Mouse (Mus musculus): ENCODE results near the gene Secisbp2l.

The Secisbp2l gene

DNA sequence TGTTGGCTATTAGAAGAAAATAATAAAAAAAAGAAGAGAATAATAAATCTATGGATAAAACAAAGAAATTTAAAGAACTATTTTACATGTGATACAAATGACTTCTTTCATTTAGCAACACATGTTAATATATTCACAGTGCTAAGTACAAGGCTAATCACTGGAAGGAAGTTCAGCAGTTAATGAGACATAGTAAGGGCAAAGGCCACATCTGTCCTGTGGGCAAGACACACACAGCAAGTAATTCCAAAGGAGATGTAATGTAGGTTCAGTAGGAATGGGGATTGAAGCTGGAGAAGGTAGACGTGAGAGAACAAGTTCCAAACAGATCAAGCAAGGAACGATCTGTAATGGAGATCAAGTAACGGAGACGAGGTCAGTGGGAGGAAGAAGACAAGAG is 1.7 kb upstream of the Secisbp2l start:
- in situ Hi-C loops (cut with MboI, MseI), result loop anchor here (25.0 kb wide), 1 partner anchor 522 kb away; no protein-coding TSS in a partner anchor

GRCm38 (mm10) chr2:125783868-125784267 is 1.2 kb upstream of the Secisbp2l start:
- in situ Hi-C loops (cut with MboI, MseI), result loop anchor here (25.0 kb wide), 1 partner anchor 522 kb away; no protein-coding TSS in a partner anchor

- in situ Hi-C loops (cut with MboI, MseI), result loop anchor here (25.0 kb wide), 1 partner anchor 520 kb away; no protein-coding TSS in a partner anchor
These were observed 522 bp downstream of the Secisbp2l start for GRCm38 (mm10) chr2:125781978-125782718.

- in situ Hi-C loops (cut with MboI, MseI), result loop anchor here (25.0 kb wide), 1 partner anchor 519 kb away; no protein-coding TSS in a partner anchor
These were observed 1.7 kb downstream of the Secisbp2l start for GRCm38 (mm10) chr2:125781006-125781405.

DNA sequence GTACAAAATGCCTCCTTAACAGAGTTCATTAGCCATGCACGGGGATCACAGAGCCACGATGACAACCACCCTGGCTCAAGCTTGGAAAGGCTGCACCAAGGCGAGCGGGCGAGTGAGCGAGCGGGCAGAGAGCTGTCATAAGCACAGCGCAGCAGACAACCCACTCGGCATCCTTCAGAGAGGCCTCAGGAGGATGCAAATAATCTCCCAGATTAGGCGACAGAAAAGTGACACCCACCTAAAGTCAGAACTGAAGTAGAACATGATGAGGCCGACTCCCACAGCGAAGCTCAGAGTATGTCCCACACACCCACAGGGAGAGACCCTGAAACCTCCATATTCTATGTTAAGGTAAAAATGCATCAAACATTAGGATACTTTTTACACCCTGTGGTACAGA is 4.3 kb downstream of the Secisbp2l start:
- in situ Hi-C loops (cut with MboI, MseI), result loop anchor here (25.0 kb wide), 1 partner anchor 516 kb away; no protein-coding TSS in a partner anchor

DNA sequence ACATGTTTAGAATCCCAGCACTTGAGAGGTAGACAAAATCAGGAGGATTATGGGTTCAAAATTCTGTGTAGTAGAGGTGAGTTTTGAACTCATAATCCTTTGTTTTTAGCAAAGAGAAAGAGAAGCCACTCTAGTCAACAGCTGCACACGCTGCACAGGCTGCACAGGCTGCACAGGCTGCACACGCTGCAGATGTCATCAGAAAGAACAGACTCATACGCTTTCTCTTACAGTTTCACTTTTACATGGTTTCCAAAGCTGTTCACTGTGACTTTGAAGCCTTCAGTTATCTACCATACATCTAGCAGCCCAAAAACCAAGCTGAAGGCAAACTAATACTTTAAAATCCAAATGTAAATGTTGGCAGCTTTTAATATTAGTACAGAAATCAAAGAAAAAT is 5.7 kb downstream of the Secisbp2l start:
- in situ Hi-C loops (cut with MboI, MseI), result loop anchor here (25.0 kb wide), 1 partner anchor 515 kb away; no protein-coding TSS in a partner anchor

GRCm38 (mm10) chr2:125775661-125776060 is 7.0 kb downstream of the Secisbp2l start:
- in situ Hi-C loops (cut with MboI, MseI), result loop anchor here (25.0 kb wide), 1 partner anchor 513 kb away; no protein-coding TSS in a partner anchor

DNA sequence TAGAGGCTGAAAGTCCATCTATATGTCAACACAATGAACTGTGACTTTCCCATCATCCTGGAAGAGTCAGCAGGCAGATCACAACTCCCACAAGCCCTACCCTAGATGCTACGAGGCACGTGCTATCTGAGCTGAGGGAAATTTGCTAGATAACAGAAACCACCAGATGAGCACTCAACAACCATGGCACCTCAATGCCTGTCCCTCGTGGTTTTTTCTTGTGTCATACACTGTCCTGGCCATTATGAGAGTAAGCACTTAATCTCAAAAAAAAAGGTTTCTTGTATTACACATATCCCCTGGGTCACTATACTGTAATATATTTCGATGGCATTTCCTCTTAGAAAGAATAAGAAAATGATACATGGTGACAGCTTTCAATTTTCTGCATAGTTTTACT is 7.8 kb downstream of the Secisbp2l start:
- in situ Hi-C loops (cut with MboI, MseI), result loop anchor here (25.0 kb wide), 1 partner anchor 513 kb away; no protein-coding TSS in a partner anchor

GRCm38 (mm10) chr2:125765029-125765428 is 17.6 kb downstream of the Secisbp2l start:
- in situ Hi-C loops (cut with MboI, MseI), result no loop called here

- in situ Hi-C loops (cut with MboI, MseI), result loop anchor here (5.0 kb wide), 1 partner anchor 73 kb away; no protein-coding TSS in a partner anchor
These were observed 18.1 kb downstream of the Secisbp2l start for GRCm38 (mm10) chr2:125764531-125764930.

DNA sequence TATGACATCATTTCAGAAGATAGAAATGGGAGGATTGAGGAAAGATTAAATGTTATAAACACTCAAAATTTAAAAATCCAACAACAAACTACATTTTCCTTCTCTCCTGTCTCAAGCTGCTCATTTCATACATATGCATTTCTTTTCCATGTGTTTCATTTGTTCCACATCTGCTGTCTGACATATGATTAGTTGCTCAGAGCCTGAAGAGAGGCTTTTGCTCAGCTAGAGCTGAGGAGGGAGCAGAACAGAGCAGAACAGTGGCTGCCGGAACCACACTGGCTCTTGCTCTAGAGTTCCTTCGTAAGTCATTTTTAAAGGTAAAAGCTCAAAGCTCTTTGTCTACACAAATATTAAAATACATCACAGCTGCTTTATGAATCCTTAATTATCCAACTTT is 33.3 kb downstream of the Secisbp2l start:
- in situ Hi-C loops (cut with MboI, MseI), result no loop called here

GRCm38 (mm10) chr2:125739338-125739737 is 43.3 kb downstream of the Secisbp2l start:
- in situ Hi-C loops (cut with MboI, MseI), result no loop called here

- in situ Hi-C loops (cut with MboI, MseI), result no loop called here
These were observed 44.0 kb downstream of the Secisbp2l start for GRCm38 (mm10) chr2:125738718-125739117.

- in situ Hi-C loops (cut with MboI, MseI), result no loop called here
These were observed 46.7 kb downstream of the Secisbp2l start for GRCm38 (mm10) chr2:125736025-125736343.

DNA sequence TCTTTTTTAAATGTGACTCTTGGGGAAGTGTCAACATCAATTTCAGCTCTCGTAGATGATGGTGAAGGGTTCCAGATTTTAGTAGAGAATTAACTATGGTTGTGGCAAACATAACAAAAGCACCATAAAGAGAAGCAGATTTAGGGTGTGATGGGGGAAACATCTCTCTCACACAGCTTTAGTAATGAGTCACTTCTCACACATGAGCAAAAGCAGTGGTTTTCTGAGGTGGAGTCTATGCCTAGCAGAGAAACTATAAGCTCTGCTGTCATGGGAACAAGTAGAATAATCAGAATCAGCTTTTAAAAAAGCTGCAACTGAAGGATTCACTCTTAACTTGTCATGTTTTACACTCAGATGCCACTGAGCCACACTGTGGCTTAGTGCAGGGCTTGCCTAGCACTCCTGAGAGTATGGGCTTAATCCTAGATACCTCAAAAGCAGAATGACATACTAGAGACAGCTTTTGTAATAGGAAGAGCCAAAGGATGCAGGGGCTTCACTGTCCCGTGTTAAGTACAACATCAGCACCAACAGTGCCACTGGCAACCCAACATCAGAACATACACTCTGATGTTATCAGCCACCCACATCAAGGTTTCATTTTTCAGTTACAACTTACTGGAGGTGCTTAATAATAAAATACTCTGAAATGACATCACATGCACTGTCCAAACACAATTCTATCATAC is 47.2 kb downstream of the Secisbp2l start:
- in situ Hi-C loops (cut with MboI, MseI), result no loop called here

- in situ Hi-C loops (cut with MboI, MseI), result no loop called here
These were observed 47.9 kb downstream of the Secisbp2l start for GRCm38 (mm10) chr2:125734741-125735140.

- in situ Hi-C loops (cut with MboI, MseI), result no loop called here
These were observed 50.7 kb downstream of the Secisbp2l start for GRCm38 (mm10) chr2:125731763-125732560.

DNA sequence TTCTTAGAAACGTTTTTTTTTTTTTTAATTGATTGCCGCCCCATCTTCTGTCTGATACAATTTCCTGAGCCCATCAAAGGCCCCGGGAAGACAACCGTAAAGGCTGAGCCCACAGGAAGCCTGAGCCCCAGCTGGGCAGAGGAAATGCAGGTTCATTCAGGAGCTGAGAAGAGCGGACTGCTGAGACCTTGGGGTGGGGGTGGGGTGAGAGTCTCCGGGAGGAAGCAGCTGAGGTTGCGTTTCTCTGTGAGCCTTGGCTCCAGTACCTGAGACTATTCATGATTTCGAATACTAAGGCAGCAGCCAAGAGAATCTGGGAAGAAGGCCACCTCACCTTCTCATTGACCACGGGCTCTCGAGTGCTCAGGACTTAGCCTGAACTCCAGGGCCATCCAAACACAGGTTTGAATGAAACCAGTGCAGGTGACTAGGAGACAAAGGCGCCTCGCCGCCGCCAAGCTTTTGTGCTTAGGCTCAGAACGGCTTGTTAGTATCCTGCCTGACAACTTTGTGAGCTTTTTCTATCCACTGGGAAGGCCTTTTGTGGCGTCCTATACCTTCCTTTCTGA is 58.0 kb downstream of the Secisbp2l start:
- in situ Hi-C loops (cut with MboI, MseI), result loop anchor here (5.0 kb wide), 1 partner anchor 47 kb away; no protein-coding TSS in a partner anchor

DNA sequence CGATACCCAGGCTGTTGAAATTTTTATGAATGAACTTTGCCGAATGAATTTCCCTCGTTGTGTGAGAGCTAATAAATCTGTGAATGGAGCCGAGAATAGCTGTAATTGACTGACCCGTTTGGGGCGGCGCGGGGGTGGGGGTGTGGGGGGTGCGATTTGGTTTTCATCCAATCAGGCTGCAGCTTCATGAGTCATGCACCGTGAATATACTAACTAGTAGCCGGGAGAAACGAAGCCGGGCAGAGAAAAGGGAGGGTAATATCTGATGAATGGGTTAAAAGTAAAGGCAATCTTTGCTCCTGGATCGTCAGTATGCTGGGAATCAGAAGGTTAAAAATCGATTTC is 58.6 kb downstream of the Secisbp2l start, which contains the start of gene Shc4:
Gene Shc4 (minus strand): TSS at position 63 of the 345 bp plus-strand sequence.
- in situ Hi-C loops (cut with MboI, MseI), result loop anchor here (5.0 kb wide), 1 partner anchor 47 kb away; no protein-coding TSS in a partner anchor

- in situ Hi-C loops (cut with MboI, MseI), result loop anchor here (5.0 kb wide), 1 partner anchor 46 kb away; no protein-coding TSS in a partner anchor
These were observed 59.1 kb downstream of the Secisbp2l start for GRCm38 (mm10) chr2:125723408-125724085.

DNA sequence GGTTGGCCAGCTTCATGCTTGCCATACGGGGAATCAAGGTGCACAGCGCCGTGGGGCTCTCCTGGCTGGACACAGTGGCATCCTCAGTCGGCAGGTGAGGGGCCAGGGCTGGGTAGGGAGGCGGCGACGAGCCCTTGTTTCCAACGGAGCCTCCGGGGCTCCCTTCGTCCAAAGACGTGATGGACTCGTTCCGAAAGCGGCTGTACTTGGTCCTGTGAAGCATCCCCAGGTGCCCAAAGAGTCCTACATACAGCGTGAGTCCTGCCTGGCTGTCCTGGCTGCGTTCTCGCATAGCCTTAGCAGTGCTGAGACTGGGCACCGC is 59.6 kb downstream of the Secisbp2l start:
- in situ Hi-C loops (cut with MboI, MseI), result loop anchor here (5.0 kb wide), 1 partner anchor 46 kb away; no protein-coding TSS in a partner anchor

All from T-helper 2 cell (primary cell).